ENCODE assay signal across 10 mouse cellular contexts in genomic region chr19:43487429-43487828, GRCm38 (mm10). TPM values are rescaled to one million over a fixed set of nuclear protein-coding genes. Genes with fewer than 3 reads are reported as not detected.
DNase-seq lines count a peak whose midpoint lies in the region; ATAC-seq and TF ChIP-seq lines count a peak whose summit lies in the region.
"Had no signal": no experiment of that assay in that cellular context is flagged by ENCODE, and none has a peak within 500 bp of the region (broad histone marks: within the 10 kb centered on the region; RNA-seq: fewer than 3 reads in every experiment).

No protein-coding gene starts in this region.

- no peak overlapping the region for H3K9ac ChIP-seq in heart, adult 2 months (ENCODE audit: low read depth, low read length)
- H3K9ac ChIP-seq in midbrain, embryonic 14.5 days (replicated peaks; ENCODE audit: low read length): no peak overlapping the region
- H3K9ac ChIP-seq in midbrain, embryonic 15.5 days: no peak overlapping the region
- H3K9ac ChIP-seq: hindbrain, embryonic 15.5 days; neural tube, embryonic 12.5 days had no signal

- no peak for ATAC-seq in midbrain, embryonic 14.5 days (ENCODE audit: low FRiP score, low TSS enrichment)
- ATAC-seq in midbrain, embryonic 15.5 days (replicated peaks): no peak

- intact Hi-C loops in heart, adult 2 months (cut with DNase I): loop anchor here (10.0 kb wide), 1 partner anchor 463 kb away; no protein-coding TSS in a partner anchor
- intact Hi-C loops in heart, postnatal 36 days (cut with DNase I): no loop called here

- H3K27me3 ChIP-seq in heart, adult 2 months (ENCODE audit: control insufficient read depth, insufficient read depth, low read length): no peaks in the 10 kb centered on the region
- H3K27me3 ChIP-seq in midbrain, embryonic 14.5 days (ENCODE audit: control insufficient read depth, insufficient read depth, low read length): no peaks in the 10 kb centered on the region
- H3K27me3 ChIP-seq in midbrain, embryonic 15.5 days (replicated peaks): no peaks in the 10 kb centered on the region
- H3K27me3 ChIP-seq: hindbrain, embryonic 15.5 days; neural tube, embryonic 12.5 days had no signal

- no peaks in the 10 kb centered on the region for H3K9me3 ChIP-seq in midbrain, embryonic 14.5 days (ENCODE audit: control insufficient read depth, low read length)
- H3K9me3 ChIP-seq in midbrain, embryonic 15.5 days: no peaks in the 10 kb centered on the region
- H3K9me3 ChIP-seq: hindbrain, embryonic 15.5 days; neural tube, embryonic 12.5 days had no signal

- H3K4me3 ChIP-seq in heart, adult 2 months: no peak overlapping the region
- H3K4me3 ChIP-seq in midbrain, embryonic 14.5 days (replicated peaks; ENCODE audit: low read depth, low read length): no peak overlapping the region
- H3K4me3 ChIP-seq in midbrain, embryonic 15.5 days: no peak overlapping the region
- H3K4me3 ChIP-seq: hindbrain, embryonic 15.5 days; neural tube, embryonic 12.5 days had no signal

- H3K27ac ChIP-seq in heart, adult 2 months: no peak overlapping the region
- no peak overlapping the region for H3K27ac ChIP-seq in midbrain, embryonic 14.5 days (replicated peaks; ENCODE audit: low read depth, low read length)
- H3K27ac ChIP-seq in midbrain, embryonic 15.5 days: no peak overlapping the region
- H3K27ac ChIP-seq: hindbrain, embryonic 15.5 days; neural tube, embryonic 12.5 days had no signal

- no peak overlapping the region for H3K4me2 ChIP-seq in midbrain, embryonic 14.5 days (ENCODE audit: low read length)
- H3K4me2 ChIP-seq in midbrain, embryonic 15.5 days: no peak overlapping the region
- H3K4me2 ChIP-seq: hindbrain, embryonic 15.5 days; neural tube, embryonic 12.5 days had no signal

- TF ChIP-seq CTCF in heart, adult 2 months (IDR thresholded peaks at IDR 0.05): peak; percentile 75

- no peak for TF ChIP-seq EP300 in heart, adult 2 months (IDR thresholded peaks at IDR 0.05; ENCODE audit: insufficient read depth, low read depth, low read length)

- no peaks in the 10 kb centered on the region for H3K4me1 ChIP-seq in heart, adult 2 months (ENCODE audit: control insufficient read depth, insufficient read depth, low read length)
- no peaks in the 10 kb centered on the region for H3K4me1 ChIP-seq in midbrain, embryonic 14.5 days (ENCODE audit: control insufficient read depth, insufficient read depth, low read length)
- H3K4me1 ChIP-seq in midbrain, embryonic 15.5 days: no peaks in the 10 kb centered on the region
- H3K4me1 ChIP-seq: hindbrain, embryonic 15.5 days; neural tube, embryonic 12.5 days had no signal

- H3K79me2 ChIP-seq in heart, adult 2 months (replicated peaks; ENCODE audit: control insufficient read depth, insufficient read depth, low read length): no peaks in the 10 kb centered on the region

- WGBS in heart, adult 2 months: 29% methylated on average over 3 of the region's 3 CpGs
- 37% methylated on average over 3 of the region's 3 CpGs for WGBS in midbrain, embryonic 14.5 days
- 41% methylated on average over 3 of the region's 3 CpGs for whole genome bisulfite sequencing in midbrain, embryonic 15.5 days

- no peak for DNase-seq in heart, adult 2 months
- no peak for DNase-seq in heart, postnatal 36 days
- DNase-seq in midbrain, embryonic 14.5 days: peak; percentile 73
- DNase-seq in embryo, embryonic 10 days (ENCODE audit: low spot score): peak; percentile 65
- DNase-seq in retina, adult 2 months (ENCODE audit: low read depth, low spot score): peak; percentile 37
- DNase-seq in spleen, adult 12 weeks (ENCODE audit: low spot score): no peak
- no peak for DNase-seq in neural tube, embryonic 10.5 days (ENCODE audit: extremely low spot score, low spot score)

- no peaks in the 10 kb centered on the region for H3K36me3 ChIP-seq in heart, adult 2 months (ENCODE audit: control insufficient read depth, insufficient read depth, low read length)
- H3K36me3 ChIP-seq in midbrain, embryonic 14.5 days (ENCODE audit: control insufficient read depth, insufficient read depth, low read length): no peaks in the 10 kb centered on the region
- H3K36me3 ChIP-seq in midbrain, embryonic 15.5 days (replicated peaks): no peaks in the 10 kb centered on the region
- H3K36me3 ChIP-seq: hindbrain, embryonic 15.5 days; neural tube, embryonic 12.5 days had no signal

- TF ChIP-seq POLR2A in heart, adult 2 months (IDR thresholded peaks at IDR 0.05; ENCODE audit: insufficient read depth, low read depth, low read length): no peak

RNA-seq across cellular contexts. Expression of gene Got1, which starts 37.0 kb away (rescaled TPM):
- total RNA-seq in heart, adult 2 months (2021): 1,000 to 10,000 TPM in 1 of 2 experiments, 100 to 1,000 TPM in 1; 956 to 1,224 TPM
- 575 and 746 TPM in 2 replicates for polyA plus RNA-seq in heart, adult 2 months (2012; rRNA removed)
- total RNA-seq in heart, postnatal 36 days (2021): 1,000 to 10,000 TPM in 1 of 2 experiments, 100 to 1,000 TPM in 1; 980 to 1,055 TPM
- polyA plus RNA-seq in midbrain, embryonic 14.5 days (2014; fragmentation: Nextera tagmentation; extraction: Ambion mirVana): 72.6 and 89.3 TPM in 2 replicates
- 94.6 and 97.8 TPM in 2 replicates for polyA plus RNA-seq in midbrain, embryonic 15.5 days (2015; fragmentation: Nextera tagmentation; extraction: Ambion mirVana)

RNA-seq across cellular contexts. Expression of gene Cnnm1, which starts 47.2 kb away (rescaled TPM):
- under 1 TPM; 0.05 TPM for total RNA-seq in heart, adult 2 months (2021)
- polyA plus RNA-seq in heart, adult 2 months (2012; rRNA removed): 0.03 and 0.04 TPM in 2 replicates
- total RNA-seq in heart, postnatal 36 days (2021): not detected
- polyA plus RNA-seq in midbrain, embryonic 14.5 days (2014; fragmentation: Nextera tagmentation; extraction: Ambion mirVana): 2.3 and 2.5 TPM in 2 replicates
- polyA plus RNA-seq in midbrain, embryonic 15.5 days (2015; fragmentation: Nextera tagmentation; extraction: Ambion mirVana): 2.1 and 3.3 TPM in 2 replicates

Comparison
In these comparisons a context has a peak if more than half of its experiments do, and no peak if none do; other contexts are left out.
1. DNase-seq: peak in midbrain, embryonic 14.5 days (single experiment), embryo, embryonic 10 days (single experiment) and retina, adult 2 months (single experiment); none in heart, adult 2 months (0 of 2), heart, postnatal 36 days (0 of 2), spleen, adult 12 weeks (single experiment) and neural tube, embryonic 10.5 days (single experiment).